Mouse (Mus musculus): ENCODE data around the gene Dgcr2.

- TF ChIP-seq CTCF (IDR thresholded peaks at IDR 0.05; ENCODE audit: extremely low read depth, insufficient read length, insufficient replicate concordance, low read depth, low read length): no peak
- TF ChIP-seq POLR2A (IDR thresholded peaks at IDR 0.05; ENCODE audit: low read depth, low read length): no peak
Observed at GRCm38 (mm10) chr16:17920586-17920985, 22.2 kb upstream of the Dgcr2 start.

All from small intestine, adult 2 months (tissue).